ENCODE assay signal across 10 mouse cellular contexts in genomic region chr15:67983253-67983652, GRCm38 (mm10).
A peak's percentile ranks its signal among the peaks of the same experiment; 100 is the strongest.
DNase-seq lines count a peak whose midpoint lies in the region; ATAC-seq and TF ChIP-seq lines count a peak whose summit lies in the region.
"Had no signal": no experiment of that assay in that cellular context is flagged by ENCODE, and none has a peak within 500 bp of the region (broad histone marks: within the 10 kb centered on the region; RNA-seq: fewer than 3 reads in every experiment).

No protein-coding gene starts in this region.

- ATAC-seq in CD4-positive, CD25-positive, alpha-beta regulatory T cell, adult 4 months: no peak
- ATAC-seq in kidney, postnatal 0 days (replicated peaks; ENCODE audit: low FRiP score, low read depth): no peak
- ATAC-seq: midbrain, embryonic 16.5 days had no signal

- no peak overlapping the region for H3K9ac ChIP-seq in kidney, postnatal 0 days (ENCODE audit: low read depth, low read length)

- no peaks in the 10 kb centered on the region for H3K9me3 ChIP-seq in kidney, postnatal 0 days (replicated peaks; ENCODE audit: low read length)
- H3K9me3 ChIP-seq in E14TG2a.4 (ENCODE audit: low read length): no peaks in the 10 kb centered on the region

- no peak overlapping the region for H3K4me3 ChIP-seq in kidney, postnatal 0 days (replicated peaks; ENCODE audit: low read depth, low read length)
- H3K4me3 ChIP-seq in E14TG2a.4 (replicated peaks; ENCODE audit: low read length): no peak overlapping the region
- no peak overlapping the region for H3K4me3 ChIP-seq in cortical plate, adult 2 months (ENCODE audit: insufficient read depth, low read length)

- no peak overlapping the region for H3K27ac ChIP-seq in kidney, postnatal 0 days
- H3K27ac ChIP-seq in cortical plate, adult 2 months (ENCODE audit: insufficient read depth, low read length): no peak overlapping the region

- DNase-seq in CD4-positive, CD25-positive, alpha-beta regulatory T cell, adult 2 months (ENCODE audit: low read depth, low spot score): peak; percentile 38
- DNase-seq in kidney, postnatal 0 days (ENCODE audit: low spot score): no peak
- no peak for DNase-seq in kidney, postnatal 4 days
- DNase-seq in spleen, postnatal 14 days (ENCODE audit: low spot score in 2 of 2): no peak
- no peak for DNase-seq in right cerebral cortex, postnatal 10 days (ENCODE audit: low spot score in 2 of 2)
- DNase-seq: right cerebral cortex, postnatal 4 days had no signal

- H3K27me3 ChIP-seq in kidney, postnatal 0 days (ENCODE audit: insufficient read depth, low read length): no peaks in the 10 kb centered on the region
- no peaks in the 10 kb centered on the region for H3K27me3 ChIP-seq in E14TG2a.4 (ENCODE audit: insufficient read depth, low read length)

- H3K36me3 ChIP-seq in kidney, postnatal 0 days (ENCODE audit: insufficient read depth, low read length): no peaks in the 10 kb centered on the region
- H3K36me3 ChIP-seq in E14TG2a.4 (ENCODE audit: insufficient read depth, low read length): no peaks in the 10 kb centered on the region

- no peak overlapping the region for H3K4me2 ChIP-seq in kidney, postnatal 0 days (ENCODE audit: low read length)

- 38% methylated on average over 1 of the region's 1 CpGs for WGBS in kidney, postnatal 0 days

- peak; percentile 28; the same call in 1 of the 2 replicates for TF ChIP-seq CTCF in kidney, postnatal 0 days (IDR thresholded peaks at IDR 0.05; ENCODE audit: low read depth)
- TF ChIP-seq CTCF in E14TG2a.4 (conservative IDR thresholded peaks at IDR 0.05; ENCODE audit: low read length): peak; percentile 31
- 0 out of 2 replicates have a peak, but pooled peaks have one; percentile 7 for TF ChIP-seq CTCF in cortical plate, adult 2 months (IDR thresholded peaks at IDR 0.05; ENCODE audit: extremely low read depth, insufficient read depth, low read length)

- no peaks in the 10 kb centered on the region for H3K4me1 ChIP-seq in kidney, postnatal 0 days (replicated peaks; ENCODE audit: insufficient read depth, low read length)
- no peaks in the 10 kb centered on the region for H3K4me1 ChIP-seq in E14TG2a.4 (replicated peaks; ENCODE audit: low read depth, low read length)
- H3K4me1 ChIP-seq in cortical plate, adult 2 months (ENCODE audit: control insufficient read depth, insufficient read depth, low read length): no peaks in the 10 kb centered on the region; the same call in 1 of the 2 replicates

- TF ChIP-seq POLR2A in cortical plate, adult 2 months (IDR thresholded peaks at IDR 0.05; ENCODE audit: extremely low read depth, insufficient read depth, low read length): no peak
